Mouse (Mus musculus) pancreas, adult 10 weeks (tissue): ENCODE measurements around the gene Gm20828. TPM values are rescaled to one million over a fixed set of nuclear protein-coding genes. Genes with fewer than 3 reads are reported as not detected.

ENCODE experiments used
- polyA plus RNA-seq: library from polyadenylated mRNA; stranded (reverse); fragments of 350-450 nt; fragmentation: Illumina TruSeq; extraction: RNeasy Lipid Tissue Mini Kit (QIAGEN cat#74804); gene quantifications from one replicate; pipeline ENCODE4 v1.2.3, GENCODE M21; 2015; ENCODE audit warnings: low read depth, low replicate concordance; ENCODE audit not compliant: insufficient read depth

The Gm20828 gene
- polyA plus RNA-seq: not detected

GRCm38 (mm10) chrY:11199274-11199673 is at the start of gene Gm20828:
Gene Gm20828, minus strand, starts transcription at chrY:11199374.

